Mouse (Mus musculus) embryonic facial prominence, embryonic 12.5 days (tissue): Measurements from ENCODE around the gene Acsm1. TPM values are rescaled to one million over a fixed set of nuclear protein-coding genes. Genes with fewer than 3 reads are reported as not detected.

Source experiments
- ATAC-seq: fragments of 200-750 bp; cut with Nextera tagmentation; 2 replicates; pipeline ENCODE4 v1.8.0; 2017; ENCODE audit not compliant: insufficient number of reproducible peaks, insufficient read depth, low FRiP score, low TSS enrichment
- H3K27ac ChIP-seq: fragments of 300-500 bp; sonication (generic); 2 replicates; pipeline ENCODE4 v1.5.1; 2016; ENCODE audit warnings: mild to moderate bottlenecking
- H3K27me3 ChIP-seq: fragments of 300-500 bp; sonication (generic); 2 replicates; pipeline ENCODE4 v1.6.1; 2016; ENCODE audit warnings: mild to moderate bottlenecking, moderate library complexity
- H3K36me3 ChIP-seq: fragments of 300-500 bp; sonication (generic); 2 replicates; pipeline ENCODE4 v1.6.1; 2016; ENCODE audit warnings: mild to moderate bottlenecking
- H3K4me1 ChIP-seq: fragments of 300-500 bp; sonication (generic); 2 replicates; pipeline ENCODE4 v1.6.1; 2016
- H3K4me2 ChIP-seq: fragments of 300-500 bp; sonication (generic); replicated peaks from 2 replicates; pipeline ENCODE4 v1.6.1; 2016; ENCODE audit warnings: mild to moderate bottlenecking, moderate library complexity
- H3K4me3 ChIP-seq: fragments of 300-500 bp; sonication (generic); 2 replicates; pipeline ENCODE4 v1.5.1; 2016; ENCODE audit warnings: mild to moderate bottlenecking
- H3K9ac ChIP-seq: fragments of 300-500 bp; sonication (generic); 2 replicates; pipeline ENCODE4 v1.6.1; 2016; ENCODE audit warnings: mild to moderate bottlenecking, moderate library complexity
- H3K9me3 ChIP-seq: fragments of 300-500 bp; sonication (generic); 2 replicates; pipeline ENCODE4 v1.6.1; 2016; ENCODE audit warnings: mild to moderate bottlenecking, moderate library complexity
- WGBS: fragments of 180-500 bp; shearing (Covaris S2); methylation state at CpG from one replicate; pipeline ENCODE4 v1.1.7; 2016; 5-methylcytosine and 5-hydroxymethylcytosine counted together
- polyA plus RNA-seq: library from polyadenylated mRNA; unstranded; fragments of >200 nt; fragmentation: Nextera tagmentation; extraction: Ambion mirVana; gene quantifications from 2 replicates; pipeline ENCODE4 v1.2.1, GENCODE M21; 2016

The Acsm1 gene
- polyA plus RNA-seq, 1 experiment from 2014 or later: not detected

- no peak overlapping the region for H3K27ac ChIP-seq
- no peak overlapping the region for H3K4me2 ChIP-seq
- no peak overlapping the region for H3K4me3 ChIP-seq
- 59% methylated on average over 8 of the region's 8 CpGs for WGBS
- H3K9ac ChIP-seq: no peak overlapping the region
- no peaks in the 10 kb centered on the region for H3K36me3 ChIP-seq
- ATAC-seq: no peak
- H3K4me1 ChIP-seq: no peaks in the 10 kb centered on the region
- no peaks in the 10 kb centered on the region for H3K9me3 ChIP-seq
- no peaks in the 10 kb centered on the region for H3K27me3 ChIP-seq
Measured at GRCm38 (mm10) chr7:119680107-119680506, 73.3 kb downstream of the Acsm1 start.

- WGBS: 68% methylated on average over 4 of the region's 4 CpGs
- no peak overlapping the region for H3K9ac ChIP-seq
- H3K27me3 ChIP-seq: no peaks in the 10 kb centered on the region
- no peaks in the 10 kb centered on the region for H3K9me3 ChIP-seq
- H3K27ac ChIP-seq: no peak overlapping the region
- H3K4me3 ChIP-seq: no peak overlapping the region
- no peaks in the 10 kb centered on the region for H3K4me1 ChIP-seq
- ATAC-seq: no peak
- no peak overlapping the region for H3K4me2 ChIP-seq
- H3K36me3 ChIP-seq: no peaks in the 10 kb centered on the region
Measured at GRCm38 (mm10) chr7:119682699-119683098, 75.9 kb downstream of the Acsm1 start.

- Histone ChIP-seq H3K27ac (no peak within 1 kb of the TSS), H3K4me1 (no peaks in the 10 kb centered on the region), H3K9ac (no peak within 1 kb of the TSS), H3K27me3 (no peaks in the 10 kb centered on the region), H3K9me3 (no peaks in the 10 kb centered on the region), H3K36me3 (no peaks in the 10 kb centered on the region), H3K4me3 (no peak within 1 kb of the TSS), H3K4me2 (no peak within 1 kb of the TSS)
- no peak for ATAC-seq
- 74% methylated on average over 5 of the region's 5 CpGs for WGBS
Measured at GRCm38 (mm10) chr7:119689726-119690125, 82.9 kb downstream of the Acsm1 start, which contains the start of gene Acsm4. Gene Acsm4 (plus strand): TSS chr7:119690026.

- Histone ChIP-seq H3K4me2 (no peak overlapping the region), H3K4me1 (no peaks in the 10 kb centered on the region), H3K9me3 (no peaks in the 10 kb centered on the region), H3K27me3 (no peaks in the 10 kb centered on the region), H3K4me3 (no peak overlapping the region), H3K36me3 (no peaks in the 10 kb centered on the region), H3K27ac (no peak overlapping the region), H3K9ac (no peak overlapping the region)
- ATAC-seq: no peak
- 74% methylated on average over 4 of the region's 4 CpGs for WGBS
Measured at GRCm38 (mm10) chr7:119692302-119692701, 85.5 kb downstream of the Acsm1 start.

GRCm38 (mm10) chr7:119694926-119695325, 88.1 kb downstream of the Acsm1 start:
- Histone ChIP-seq H3K4me1 (no peaks in the 10 kb centered on the region), H3K4me2 (no peak overlapping the region), H3K27ac (no peak overlapping the region), H3K27me3 (no peaks in the 10 kb centered on the region), H3K4me3 (no peak overlapping the region), H3K9ac (no peak overlapping the region), H3K36me3 (no peaks in the 10 kb centered on the region), H3K9me3 (no peaks in the 10 kb centered on the region)
- no peak for ATAC-seq
- 87% methylated on average over 1 of the region's 1 CpGs for WGBS

Other genes with a start within 250 kb of the Acsm1 start
- gene Gp2, start 147.7 kb upstream of the Acsm1 start, polyA plus RNA-seq: not detected in 2 replicates
- not detected in 2 replicates for gene Umod, start 127.7 kb upstream of the Acsm1 start, polyA plus RNA-seq
- not detected in 2 replicates for gene Acsm5, start 87.6 kb upstream of the Acsm1 start, polyA plus RNA-seq
- gene Pdilt, start 83.5 kb upstream of the Acsm1 start, polyA plus RNA-seq: not detected in 2 replicates
- not detected in 2 replicates for gene Acsm2, start 52.7 kb upstream of the Acsm1 start, polyA plus RNA-seq
- gene Acsm4, start 83.0 kb downstream of the Acsm1 start, polyA plus RNA-seq: 3.9 and 5.3 TPM in 2 replicates
- gene Thumpd1, start 113.8 kb downstream of the Acsm1 start, polyA plus RNA-seq: 87.5 and 93.7 TPM in 2 replicates
- 0.05 and 0.25 TPM in 2 replicates for gene Acsm3, start 153.9 kb downstream of the Acsm1 start, polyA plus RNA-seq
- 28.3 and 33.0 TPM in 2 replicates for gene Rexo5, start 187.0 kb downstream of the Acsm1 start, polyA plus RNA-seq
- 30.2 and 30.7 TPM in 2 replicates for gene Eri2, start 187.0 kb downstream of the Acsm1 start, polyA plus RNA-seq